Comparison of ENCODE assay signal across 19 mouse cellular contexts in the genomic region with DNA sequence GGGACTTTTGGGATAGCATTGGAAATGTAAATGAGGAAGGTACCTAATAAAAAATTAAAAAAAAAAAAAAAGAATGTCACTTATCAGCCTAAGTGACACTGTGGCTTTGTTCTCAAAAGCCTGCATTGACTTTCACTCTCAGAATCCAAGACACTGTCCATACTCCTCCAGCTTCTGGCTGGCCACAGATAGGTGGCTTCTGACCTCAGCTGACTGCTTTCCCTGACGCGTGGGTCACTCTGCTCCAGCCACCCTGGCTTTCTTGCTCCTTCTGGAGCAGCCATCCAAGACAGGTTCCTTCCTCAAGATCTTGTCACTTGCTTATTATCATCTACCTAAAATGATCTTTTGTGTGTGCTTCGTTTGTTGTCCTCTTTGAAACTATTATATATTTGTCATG.
"Had no signal": no experiment of that assay in that cellular context is flagged by ENCODE, and none has a peak within 500 bp of the region (broad histone marks: within the 10 kb centered on the region; RNA-seq: fewer than 3 reads in every experiment).

No protein-coding gene starts in this region.

- H3K9me3 ChIP-seq: midbrain, embryonic 10.5 days; midbrain, embryonic 12.5 days; neural tube, embryonic 13.5 days; neural tube, embryonic 15.5 days had no signal

- H3K4me1 ChIP-seq: midbrain, embryonic 10.5 days; midbrain, embryonic 12.5 days; neural tube, embryonic 13.5 days; neural tube, embryonic 15.5 days had no signal

- H3K4me2 ChIP-seq: lung, embryonic 14.5 days; midbrain, embryonic 12.5 days; neural tube, embryonic 13.5 days; neural tube, embryonic 15.5 days had no signal

- H3K27me3 ChIP-seq: midbrain, embryonic 12.5 days; neural tube, embryonic 13.5 days; neural tube, embryonic 15.5 days had no signal

- DNase-seq: lung, adult 18-20 months; lung, embryonic 14.5 days; lung, postnatal 10 days; lung, postnatal 4 days; midbrain, embryonic 14.5 days; retina, postnatal 1 day; right cerebral cortex, adult 18-20 months; right cerebral cortex, postnatal 25 days; right cerebral cortex, postnatal 4 days; spleen, adult 18-20 months; thymus, adult 18-20 months; thymus, postnatal 14 days; thymus, postnatal 36 days had no signal

- H3K4me3 ChIP-seq: midbrain, embryonic 10.5 days; midbrain, embryonic 12.5 days; myocyte; neural tube, embryonic 13.5 days; neural tube, embryonic 15.5 days had no signal

- ATAC-seq: midbrain, embryonic 16.5 days had no signal

- H3K9ac ChIP-seq: lung, embryonic 14.5 days; midbrain, embryonic 12.5 days; neural tube, embryonic 13.5 days; neural tube, embryonic 15.5 days had no signal

- H3K36me3 ChIP-seq: midbrain, embryonic 10.5 days; midbrain, embryonic 12.5 days; neural tube, embryonic 13.5 days; neural tube, embryonic 15.5 days had no signal

- H3K27ac ChIP-seq: midbrain, embryonic 10.5 days; midbrain, embryonic 12.5 days; neural tube, embryonic 13.5 days; neural tube, embryonic 15.5 days had no signal
